Mouse (Mus musculus) liver, postnatal 0 days (tissue): ENCODE results near the gene Rgs8. TPM values are rescaled to one million over a fixed set of nuclear protein-coding genes. Genes with fewer than 3 reads are reported as not detected.
A peak's percentile ranks its signal among the peaks of the same experiment; 100 is the strongest.

ENCODE experiments used
- ATAC-seq: fragments of 200-750 bp; cut with Nextera tagmentation; 2 replicates; pipeline ENCODE4 v1.8.0; 2017; ENCODE audit warnings: mild to moderate bottlenecking, moderate library complexity
- DNase-seq: peaks from one replicate; pipeline ENCODE4 v3.0.0-alpha.2; 2016
- H3K27ac ChIP-seq: fragments of 300-500 bp; sonication (generic); 2 replicates; pipeline ENCODE4 v1.5.1; 2014; ENCODE audit warnings: antibody characterized with exemption, moderate library complexity, mild to moderate bottlenecking, low read depth
- H3K27me3 ChIP-seq: fragments of 300-500 bp; sonication (generic); 2 replicates; pipeline ENCODE4 v1.6.1; 2014; ENCODE audit warnings: low read length, control low read depth, mixed read lengths; ENCODE audit not compliant: insufficient read depth
- H3K36me3 ChIP-seq: fragments of 300-500 bp; sonication (generic); replicated peaks from 2 replicates; pipeline ENCODE4 v1.6.1; 2014; ENCODE audit warnings: mild to moderate bottlenecking, control low read depth, low read length, moderate library complexity, mixed read lengths; ENCODE audit not compliant: insufficient read depth
- H3K4me1 ChIP-seq: fragments of 300-500 bp; sonication (generic); 2 replicates; pipeline ENCODE4 v1.6.1; 2014; ENCODE audit warnings: antibody characterized with exemption, mild to moderate bottlenecking, control low read depth; ENCODE audit not compliant: insufficient read depth
- H3K4me2 ChIP-seq: fragments of 300-500 bp; sonication (generic); 2 replicates; pipeline ENCODE4 v1.6.1; 2014; ENCODE audit warnings: low read depth, mild to moderate bottlenecking, low read length, moderate library complexity, mixed read lengths
- H3K4me3 ChIP-seq: fragments of 300-500 bp; sonication (generic); 2 replicates; pipeline ENCODE4 v1.5.1; 2014; ENCODE audit warnings: low read depth, low read length
- H3K9ac ChIP-seq: fragments of 300-500 bp; sonication (generic); replicated peaks from 2 replicates; pipeline ENCODE4 v1.6.1; 2014; ENCODE audit warnings: mild to moderate bottlenecking, moderate library complexity
- H3K9me3 ChIP-seq: fragments of 300-500 bp; sonication (generic); 2 replicates; pipeline ENCODE4 v1.6.1; 2016; ENCODE audit warnings: mild to moderate bottlenecking, control low read depth, low read length, mixed read lengths
- CTCF ChIP-seq: sonication (generic); IDR thresholded peaks from 2 replicates; pipeline ENCODE4 v1.5.1; 2016; ENCODE audit warnings: antibody characterized with exemption, low read depth
- EP300 ChIP-seq: IDR thresholded peaks from 2 replicates; pipeline ENCODE4 v1.6.1; 2016; ENCODE audit warnings: antibody characterized with exemption, low read depth, mild to moderate bottlenecking
- WGBS: fragments of 180-500 bp; shearing (Covaris S2); extraction: QIAGEN DNeasy Blood & Tissue Kit; methylation state at CpG from one replicate; pipeline ENCODE4 v1.1.7; 2014; ENCODE audit not compliant: insufficient replicate concordance; 5-methylcytosine and 5-hydroxymethylcytosine counted together
- polyA plus RNA-seq: library from polyadenylated mRNA; unstranded; fragments of >200 nt; fragmentation: Nextera tagmentation; extraction: Ambion mirVana; gene quantifications from 2 replicates; pipeline ENCODE4 v1.2.1, GENCODE M21; 2015

The Rgs8 gene
- polyA plus RNA-seq, 1 experiment from 2014 or later: not detected

- DNase-seq (peak; percentile 58), ATAC-seq (peak; percentile 21; the same call in 1 of the 2 replicates)
- H3K4me1 ChIP-seq: peaks cover 18% of the 10 kb centered on the region; the same call in 1 of the 2 replicates
- 53% methylated on average over 6 of the region's 6 CpGs for WGBS
- no peaks in the 10 kb centered on the region for H3K9me3 ChIP-seq
- H3K27ac ChIP-seq: peak overlapping the region; percentile 93
- no peaks in the 10 kb centered on the region for H3K27me3 ChIP-seq
- H3K4me3 ChIP-seq: no peak overlapping the region
- H3K36me3 ChIP-seq: no peaks in the 10 kb centered on the region
- no peak overlapping the region for H3K9ac ChIP-seq
- TF ChIP-seq CTCF: no peak
- TF ChIP-seq EP300: peak; percentile 75; the same call in 1 of the 2 replicates
- H3K4me2 ChIP-seq: no peak overlapping the region
These were observed 39.7 kb downstream of the Rgs8 start for GRCm38 (mm10) chr1:153692526-153692925.

DNA sequence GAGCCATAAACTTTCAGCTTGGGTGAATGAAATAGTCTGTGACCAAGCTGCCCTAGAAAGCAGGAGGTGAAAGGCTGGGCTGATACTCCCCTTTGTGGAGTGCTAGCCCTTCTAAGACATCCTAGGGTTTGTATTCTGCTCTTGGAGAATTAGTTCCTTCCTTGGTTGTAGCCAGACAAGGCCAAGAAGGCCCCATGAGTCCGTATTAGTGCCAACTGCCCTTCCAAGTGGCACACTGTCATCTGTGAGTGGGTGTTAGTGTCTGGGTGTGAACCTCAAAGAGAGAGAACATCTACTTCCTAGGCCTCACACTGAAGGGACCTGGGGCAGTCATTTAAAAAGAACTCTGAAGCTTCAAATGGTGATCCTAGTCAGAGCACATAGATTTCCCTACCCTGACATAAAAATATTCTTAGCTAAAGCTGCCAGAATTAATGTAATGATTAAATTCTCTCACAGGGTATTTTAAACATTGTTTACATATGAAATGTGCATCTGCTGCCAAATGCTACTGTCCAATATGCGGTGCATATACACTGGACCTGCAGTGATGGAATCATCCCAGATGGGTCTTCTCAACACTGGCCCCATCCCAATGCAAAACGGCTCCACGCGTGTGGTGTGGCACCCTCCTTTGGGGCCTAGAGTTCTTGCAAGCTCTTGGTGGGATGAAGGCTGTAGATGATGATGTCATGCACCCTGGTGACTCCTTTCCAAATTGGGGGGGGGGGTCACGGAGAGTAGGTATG is 41.7 kb downstream of the Rgs8 start:
- H3K27me3 ChIP-seq: no peaks in the 10 kb centered on the region
- TF ChIP-seq EP300 (no peak), CTCF (no peak)
- ATAC-seq: no peak
- 80% methylated on average over 6 of the region's 6 CpGs for WGBS
- H3K9ac ChIP-seq: no peak overlapping the region
- no peak overlapping the region for H3K27ac ChIP-seq
- no peaks in the 10 kb centered on the region for H3K36me3 ChIP-seq
- peaks cover 27% of the 10 kb centered on the region; the same call in 1 of the 2 replicates for H3K4me1 ChIP-seq
- no peaks in the 10 kb centered on the region for H3K9me3 ChIP-seq
- H3K4me3 ChIP-seq: no peak overlapping the region
- no peak for DNase-seq
- no peak overlapping the region for H3K4me2 ChIP-seq

- H3K36me3 ChIP-seq: no peaks in the 10 kb centered on the region
- H3K9ac ChIP-seq: no peak overlapping the region
- H3K27me3 ChIP-seq: no peaks in the 10 kb centered on the region
- H3K4me1 ChIP-seq: peaks cover 27% of the 10 kb centered on the region; the same call in 1 of the 2 replicates
- WGBS: 87% methylated on average over 10 of the region's 10 CpGs
- no peak overlapping the region for H3K4me2 ChIP-seq
- ATAC-seq: no peak
- no peak overlapping the region for H3K4me3 ChIP-seq
- TF ChIP-seq EP300: no peak
- no peak for TF ChIP-seq CTCF
- no peaks in the 10 kb centered on the region for H3K9me3 ChIP-seq
- H3K27ac ChIP-seq: no peak overlapping the region
- no peak for DNase-seq
These were observed 42.6 kb downstream of the Rgs8 start for GRCm38 (mm10) chr1:153695398-153695797.

DNA sequence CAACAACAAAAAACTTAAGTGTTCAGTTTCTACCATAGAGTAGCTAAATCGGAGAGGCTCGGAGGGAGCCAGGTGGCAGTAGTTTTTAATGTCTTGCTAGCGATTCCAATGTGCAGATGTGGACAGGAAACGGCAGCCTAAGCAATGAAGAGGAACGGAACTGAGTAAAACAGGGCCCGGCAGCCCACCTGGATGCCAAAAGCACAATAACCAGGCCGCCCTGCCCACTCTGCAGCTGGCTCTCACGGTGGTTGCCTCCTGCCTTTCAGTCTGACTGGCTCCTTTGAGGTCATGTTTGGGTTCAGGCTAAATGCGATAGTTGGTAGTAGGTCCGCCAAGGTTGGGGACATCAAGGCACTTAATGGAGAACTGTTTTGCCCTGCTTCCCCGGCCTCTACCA is 43.3 kb downstream of the Rgs8 start:
- Histone ChIP-seq H3K9ac (no peak overlapping the region), H3K9me3 (no peaks in the 10 kb centered on the region), H3K27me3 (no peaks in the 10 kb centered on the region), H3K36me3 (no peaks in the 10 kb centered on the region), H3K27ac (peak overlapping the region; percentile 83), H3K4me3 (no peak overlapping the region), H3K4me2 (no peak overlapping the region), H3K4me1 (peaks cover 24% of the 10 kb centered on the region; the same call in 1 of the 2 replicates)
- DNase-seq: peak; percentile 29
- no peak for ATAC-seq
- TF ChIP-seq EP300 (no peak), CTCF (no peak)
- 86% methylated on average over 11 of the region's 11 CpGs for WGBS

DNA sequence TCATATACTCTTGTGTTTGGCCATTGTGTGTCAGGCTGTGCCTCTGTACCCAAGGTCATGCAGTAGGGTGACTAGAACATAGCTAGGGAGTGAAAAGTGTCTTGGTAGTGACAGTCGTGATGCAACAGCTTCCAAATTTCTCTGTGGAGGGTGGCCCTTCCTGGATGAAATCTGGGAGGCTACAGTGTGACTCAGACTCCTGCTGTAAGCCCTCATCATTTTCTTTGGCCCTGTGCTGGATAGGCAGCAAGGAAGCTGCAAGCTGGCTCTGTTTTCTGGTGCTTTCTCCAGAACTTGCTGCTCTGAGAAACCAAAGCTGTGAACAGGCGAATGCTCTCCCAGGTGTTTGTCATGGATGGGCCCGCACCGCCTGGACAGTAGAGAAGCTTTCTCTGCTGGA is 43.7 kb downstream of the Rgs8 start:
- H3K9ac ChIP-seq: no peak overlapping the region; the same call in 1 of the 2 replicates
- TF ChIP-seq EP300 (no peak), CTCF (no peak)
- WGBS: 78% methylated on average over 4 of the region's 4 CpGs
- no peak overlapping the region for H3K4me2 ChIP-seq
- H3K36me3 ChIP-seq: no peaks in the 10 kb centered on the region
- H3K27ac ChIP-seq: peak overlapping the region; percentile 83
- H3K4me1 ChIP-seq: peaks cover 28% of the 10 kb centered on the region
- no peaks in the 10 kb centered on the region for H3K9me3 ChIP-seq
- DNase-seq: no peak
- ATAC-seq: no peak
- no peaks in the 10 kb centered on the region for H3K27me3 ChIP-seq
- H3K4me3 ChIP-seq: no peak overlapping the region

GRCm38 (mm10) chr1:153697581-153698251 is 44.9 kb downstream of the Rgs8 start:
- no peak overlapping the region for H3K4me2 ChIP-seq
- H3K4me3 ChIP-seq: no peak overlapping the region
- H3K36me3 ChIP-seq: no peaks in the 10 kb centered on the region
- no peak overlapping the region for H3K9ac ChIP-seq
- no peaks in the 10 kb centered on the region for H3K9me3 ChIP-seq
- H3K27ac ChIP-seq: peak overlapping the region; percentile 83
- TF ChIP-seq EP300 (no peak), CTCF (peak; percentile 29; the same call in 1 of the 2 replicates)
- ATAC-seq (peak; percentile 87), DNase-seq (peak; percentile 72)
- H3K27me3 ChIP-seq: no peaks in the 10 kb centered on the region
- peaks cover 33% of the 10 kb centered on the region for H3K4me1 ChIP-seq
- WGBS: 70% methylated on average over 16 of the region's 16 CpGs
